Mouse (Mus musculus) megakaryocyte-erythroid progenitor cell, adult 5-6 weeks (primary cell): ENCODE results near the gene Plekha1. TPM values are rescaled to one million over a fixed set of nuclear protein-coding genes. Genes with fewer than 3 reads are reported as not detected.

Experiments
- ATAC-seq: replicated peaks from 2 replicates; pipeline ENCODE4 v1.8.0; 2016; ENCODE audit warnings: mild to moderate bottlenecking, inconsistent platforms; ENCODE audit not compliant: severe bottlenecking, poor library complexity, low FRiP score, low TSS enrichment
- total RNA-seq, 2 experiments: library from RNA; stranded (forward) in 1 of 2; stranded (reverse) in 1 of 2; fragments of 200-1000, 215-1000 nt in 1 of 2; fragments of >200 nt in 1 of 2; fragmentation: Nextera tagmentation in 1 of 2; gene quantifications; 2 replicates each; pipeline ENCODE4 v1.2.3; 2014 to 2017

Gene Plekha1
- total RNA-seq, 2 experiments from 2014 or later: 1.2 to 3.0 TPM

- ATAC-seq: no peak
Observed at GRCm38 (mm10) chr7:130904571-130905365, 39.2 kb downstream of the Plekha1 start.

- ATAC-seq: no peak
Observed at GRCm38 (mm10) chr7:130910841-130911240, 45.3 kb downstream of the Plekha1 start.

- ATAC-seq: 0 out of 2 replicates have a peak, but pooled peaks have one; percentile 50
Observed at GRCm38 (mm10) chr7:130914693-130915363, 49.3 kb downstream of the Plekha1 start.

- ATAC-seq: no peak
Observed at GRCm38 (mm10) chr7:130918260-130918659, 52.7 kb downstream of the Plekha1 start.

GRCm38 (mm10) chr7:130922981-130923731 is 57.6 kb downstream of the Plekha1 start:
- ATAC-seq: no peak

GRCm38 (mm10) chr7:130930401-130930800 is 64.8 kb downstream of the Plekha1 start:
- no peak for ATAC-seq

GRCm38 (mm10) chr7:130932921-130933320 is 67.4 kb downstream of the Plekha1 start:
- no peak for ATAC-seq

GRCm38 (mm10) chr7:130934654-130935053 is 69.1 kb downstream of the Plekha1 start:
- ATAC-seq: no peak

- no peak for ATAC-seq
Observed at GRCm38 (mm10) chr7:130935421-130935792, 69.9 kb downstream of the Plekha1 start.

GRCm38 (mm10) chr7:130935793-130936471 is 70.4 kb downstream of the Plekha1 start, which contains the start of gene Htra1:
TSS of gene Htra1 (plus strand) at chr7:130936111.
- ATAC-seq: 0 out of 2 replicates have a peak, but pooled peaks have one; percentile 15

- no peak for ATAC-seq
Observed at GRCm38 (mm10) chr7:130936472-130936951, 71.0 kb downstream of the Plekha1 start.

GRCm38 (mm10) chr7:130937266-130937841 is 71.8 kb downstream of the Plekha1 start:
- no peak for ATAC-seq

- ATAC-seq: no peak
Observed at GRCm38 (mm10) chr7:130938005-130938404, 72.4 kb downstream of the Plekha1 start.

- ATAC-seq: no peak
Observed at GRCm38 (mm10) chr7:130938896-130939295, 73.3 kb downstream of the Plekha1 start.

GRCm38 (mm10) chr7:130940733-130941132 is 75.2 kb downstream of the Plekha1 start:
- ATAC-seq: no peak

GRCm38 (mm10) chr7:130943280-130943895 is 77.8 kb downstream of the Plekha1 start:
- ATAC-seq: no peak

GRCm38 (mm10) chr7:130944766-130945475 is 79.4 kb downstream of the Plekha1 start:
- ATAC-seq: no peak

GRCm38 (mm10) chr7:130945730-130946129 is 80.2 kb downstream of the Plekha1 start:
- no peak for ATAC-seq
